Mouse (Mus musculus) thymus, adult 2 months (tissue): ENCODE measurements around the gene Cdk20. TPM values are rescaled to one million over a fixed set of nuclear protein-coding genes. Genes with fewer than 3 reads are reported as not detected.
"Not testable (repeated sequence)": the region's sequence is repeated elsewhere in the genome, so short reads cannot be mapped to it uniquely, and the experiment has no call there.

Experiments
- DNase-seq: peaks from one replicate; pipeline ENCODE4 v3.0.0; 2021
- H3K27ac ChIP-seq: fragments of 200-500 bp; 2 replicates; pipeline ENCODE4 v1.5.1; 2012; ENCODE audit warnings: low read length, control low read depth; ENCODE audit not compliant: control insufficient read depth, insufficient read depth
- H3K27me3 ChIP-seq: fragments of 200-500 bp; 2 replicates; pipeline ENCODE4 v1.6.1; 2012; ENCODE audit warnings: mild to moderate bottlenecking, low read length, moderate library complexity, mixed read lengths; ENCODE audit not compliant: control insufficient read depth, insufficient read depth
- H3K36me3 ChIP-seq: fragments of 200-500 bp; 2 replicates; pipeline ENCODE4 v1.6.1; 2012; ENCODE audit warnings: mild to moderate bottlenecking, low read length, moderate library complexity; ENCODE audit not compliant: control insufficient read depth, insufficient read depth
- H3K4me1 ChIP-seq: fragments of 200-500 bp; replicated peaks from 2 replicates; pipeline ENCODE4 v1.6.1; 2012; ENCODE audit warnings: low read length; ENCODE audit not compliant: control insufficient read depth, insufficient read depth
- H3K4me3 ChIP-seq: fragments of 200-500 bp; 2 replicates; pipeline ENCODE4 v1.5.1; 2012; ENCODE audit warnings: mild to moderate bottlenecking, low read length, control low read depth, moderate library complexity; ENCODE audit not compliant: control insufficient read depth, insufficient read depth
- CTCF ChIP-seq: fragments of 200-500 bp; IDR thresholded peaks from 2 replicates; pipeline ENCODE4 v1.5.1; 2012; ENCODE audit warnings: mild to moderate bottlenecking, control low read depth, low read length, moderate library complexity, borderline replicate concordance; ENCODE audit not compliant: control insufficient read depth, poor library complexity, insufficient read depth; ENCODE audit errors: extremely low read depth
- POLR2A ChIP-seq: fragments of 200-500 bp; IDR thresholded peaks from 2 replicates; pipeline ENCODE4 v1.6.1; 2012; ENCODE audit warnings: mild to moderate bottlenecking, low read length, control low read depth, moderate library complexity; ENCODE audit not compliant: control insufficient read depth, poor library complexity, insufficient read depth; ENCODE audit errors: extremely low read depth
- WGBS: fragments of 180-500 bp; shearing (Covaris S2); methylation state at CpG from one replicate; pipeline ENCODE4 v1.1.7; 2018; 5-methylcytosine and 5-hydroxymethylcytosine counted together
- polyA plus RNA-seq: library from polyadenylated mRNA; depleted of rRNA; stranded (reverse); fragments of >200 nt; gene quantifications from 2 replicates; pipeline ENCODE4 v1.2.3, GENCODE M21; 2012

Cdk20 gene
- polyA plus RNA-seq, 1 experiment: 128 TPM

- no peak overlapping the region for H3K27ac ChIP-seq
- TF ChIP-seq CTCF (no peak), POLR2A (no peak)
- 9% methylated on average over 1 of the region's 1 CpGs for WGBS
- H3K4me3 ChIP-seq: no peak overlapping the region
- DNase-seq: peak; percentile 28
- no peaks in the 10 kb centered on the region for H3K36me3 ChIP-seq
- no peaks in the 10 kb centered on the region; the same call in 1 of the 2 replicates for H3K27me3 ChIP-seq
- H3K4me1 ChIP-seq: no peaks in the 10 kb centered on the region
Observed at GRCm38 (mm10) chr13:64447947-64448346, 15.8 kb downstream of the Cdk20 start.

- Histone ChIP-seq H3K27me3 (no peaks in the 10 kb centered on the region; the same call in 1 of the 2 replicates), H3K27ac (no peak overlapping the region), H3K36me3 (no peaks in the 10 kb centered on the region), H3K4me3 (no peak overlapping the region), H3K4me1 (no peaks in the 10 kb centered on the region)
- TF ChIP-seq POLR2A: no peak
- no peak for TF ChIP-seq CTCF
- WGBS: 65% methylated on average over 5 of the region's 5 CpGs
- no peak for DNase-seq
Observed at GRCm38 (mm10) chr13:64448729-64449128, 16.6 kb downstream of the Cdk20 start.

- Histone ChIP-seq H3K27me3 (no peaks in the 10 kb centered on the region; the same call in 1 of the 2 replicates), H3K4me1 (no peaks in the 10 kb centered on the region), H3K4me3 (no peak overlapping the region), H3K27ac (no peak overlapping the region), H3K36me3 (no peaks in the 10 kb centered on the region)
- no peak for DNase-seq
- 52% methylated on average over 7 of the region's 7 CpGs for WGBS
- TF ChIP-seq CTCF (no peak), POLR2A (no peak)
Observed at GRCm38 (mm10) chr13:64450001-64450794, 18.1 kb downstream of the Cdk20 start.

GRCm38 (mm10) chr13:64457225-64457978, 25.3 kb downstream of the Cdk20 start:
- not testable (repeated sequence) for H3K4me3 ChIP-seq, H3K27me3 ChIP-seq, DNase-seq, H3K36me3 ChIP-seq, H3K4me1 ChIP-seq, H3K27ac ChIP-seq
- 94% methylated on average over 19 of the region's 19 CpGs for whole genome bisulfite sequencing

- H3K27ac ChIP-seq: no peak overlapping the region
- no peak for DNase-seq
- H3K36me3 ChIP-seq: no peaks in the 10 kb centered on the region
- H3K4me1 ChIP-seq: no peaks in the 10 kb centered on the region
- 96% methylated on average over 14 of the region's 14 CpGs for WGBS
- no peak for TF ChIP-seq POLR2A
- TF ChIP-seq CTCF: no peak
- H3K27me3 ChIP-seq: no peaks in the 10 kb centered on the region
- H3K4me3 ChIP-seq: no peak overlapping the region
Observed at GRCm38 (mm10) chr13:64458181-64458580, 26.1 kb downstream of the Cdk20 start.

GRCm38 (mm10) chr13:64462581-64462980, 30.5 kb downstream of the Cdk20 start:
- no peaks in the 10 kb centered on the region for H3K4me1 ChIP-seq
- no peak overlapping the region for H3K27ac ChIP-seq
- WGBS: 97% methylated on average over 2 of the region's 2 CpGs
- H3K27me3 ChIP-seq: no peaks in the 10 kb centered on the region
- TF ChIP-seq CTCF: no peak
- no peak for TF ChIP-seq POLR2A
- H3K36me3 ChIP-seq: no peaks in the 10 kb centered on the region
- H3K4me3 ChIP-seq: no peak overlapping the region
- DNase-seq: no peak
